Mouse (Mus musculus): ENCODE measurements around the gene Zfp697. TPM values are rescaled to one million over a fixed set of nuclear protein-coding genes. Genes with fewer than 3 reads are reported as not detected.
"Not testable (repeated sequence)": the region's sequence is repeated elsewhere in the genome, so short reads cannot be mapped to it uniquely, and the experiment has no call there.

The Zfp697 gene
- polyA plus RNA-seq, 1 experiment from 2014 or later: 9.2 TPM

DNA sequence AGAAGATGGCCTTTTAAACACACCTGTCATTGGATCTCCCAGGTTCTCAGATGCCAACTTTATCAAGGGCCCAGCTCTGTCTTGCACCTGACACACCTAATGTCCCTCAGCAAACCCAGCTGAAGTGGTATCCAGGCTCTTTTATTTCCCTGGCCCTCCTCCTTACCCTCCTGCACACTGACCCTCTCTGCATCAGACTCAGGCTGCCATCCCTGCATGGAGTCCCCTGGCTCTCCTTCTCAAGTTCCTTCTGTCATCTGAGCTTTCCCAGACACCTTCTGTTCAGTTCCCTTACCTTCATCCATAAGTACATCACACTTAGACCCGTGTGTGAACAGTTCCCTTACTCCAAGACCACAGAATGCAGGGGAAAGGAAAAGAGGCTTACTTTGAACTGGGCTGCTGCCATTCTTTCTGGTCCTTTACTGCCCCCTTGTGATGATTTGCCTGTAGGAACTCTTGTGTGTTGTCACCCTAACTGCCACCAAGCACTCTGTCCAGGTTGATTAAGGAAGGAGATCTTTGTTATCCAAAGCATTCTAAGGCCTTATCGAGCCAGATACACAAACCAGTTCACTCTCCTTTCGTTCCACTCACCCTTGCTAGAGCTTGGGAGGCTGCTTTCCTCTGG lies 61.0 kb downstream of the Zfp697 start:
- H3K36me3 ChIP-seq (ENCODE audit: insufficient read depth, low read length); H3K27ac ChIP-seq (ENCODE audit: low read length); H3K9me3 ChIP-seq (ENCODE audit: low read length); H3K9ac ChIP-seq (replicated peaks; ENCODE audit: low read depth); H3K4me2 ChIP-seq (replicated peaks; ENCODE audit: low read depth, low read length); H3K4me1 ChIP-seq (ENCODE audit: insufficient read depth, low read depth, low read length); H3K4me3 ChIP-seq (ENCODE audit: low read depth, low read length); H3K27me3 ChIP-seq (replicated peaks; ENCODE audit: insufficient read depth, low read length): not testable (repeated sequence)
- peak; percentile 9 for DNase-seq (ENCODE audit: low spot score)
- peak; percentile 63 for TF ChIP-seq CTCF (IDR thresholded peaks at IDR 0.05)
- ATAC-seq: peak; percentile 32; the same call in 1 of the 2 replicates
- whole genome bisulfite sequencing: 6% methylated on average over 3 of the region's 3 CpGs

DNA sequence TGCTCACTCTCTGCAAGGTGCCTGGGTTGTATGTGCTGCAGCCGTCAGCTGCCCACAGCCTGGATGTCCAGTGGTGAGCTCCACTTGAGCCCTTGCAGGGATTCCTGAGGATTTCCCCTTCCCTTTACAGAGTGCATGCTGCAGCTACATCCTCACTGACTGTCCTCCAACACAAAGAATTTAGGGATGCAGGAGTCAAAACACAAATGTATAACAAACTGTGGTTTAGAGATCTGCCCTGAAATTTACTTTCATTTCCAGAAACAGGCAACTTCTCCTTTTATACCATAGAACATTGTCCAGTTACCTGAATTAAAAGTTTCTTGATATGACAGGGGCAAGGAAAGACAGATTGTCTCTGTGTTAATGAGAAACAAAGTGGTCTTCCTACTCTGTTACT lies 61.7 kb downstream of the Zfp697 start:
- ATAC-seq; H3K9me3 ChIP-seq (ENCODE audit: low read length); H3K36me3 ChIP-seq (ENCODE audit: insufficient read depth, low read length); DNase-seq (ENCODE audit: low spot score); H3K4me2 ChIP-seq (replicated peaks; ENCODE audit: low read depth, low read length); H3K27ac ChIP-seq (ENCODE audit: low read length); H3K9ac ChIP-seq (replicated peaks; ENCODE audit: low read depth); H3K27me3 ChIP-seq (replicated peaks; ENCODE audit: insufficient read depth, low read length); H3K4me1 ChIP-seq (ENCODE audit: insufficient read depth, low read depth, low read length); H3K4me3 ChIP-seq (ENCODE audit: low read depth, low read length): not testable (repeated sequence)
- WGBS: 75% methylated on average over 1 of the region's 1 CpGs

DNA sequence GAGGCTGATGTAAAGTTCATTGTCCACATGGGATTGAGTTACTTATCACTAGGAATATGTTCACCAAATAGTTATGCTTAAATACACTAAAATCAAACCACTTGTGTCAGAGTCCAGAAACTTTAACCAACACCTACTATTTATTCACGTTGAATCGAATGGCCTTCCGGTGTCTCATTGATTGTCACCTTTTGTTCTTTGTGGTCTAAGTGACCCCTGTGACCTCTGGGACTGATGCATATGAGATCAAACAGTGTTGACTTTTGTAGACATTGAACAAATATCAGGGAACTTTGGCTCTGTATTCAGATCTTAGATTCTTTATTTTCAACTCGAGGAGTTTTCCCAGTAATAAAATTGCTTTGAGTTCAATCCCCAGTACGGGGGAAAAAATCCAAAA lies 71.5 kb downstream of the Zfp697 start:
- H3K4me2 ChIP-seq (replicated peaks; ENCODE audit: low read depth, low read length); H3K4me1 ChIP-seq (ENCODE audit: insufficient read depth, low read depth, low read length); DNase-seq (ENCODE audit: low spot score); H3K9ac ChIP-seq (replicated peaks; ENCODE audit: low read depth); H3K4me3 ChIP-seq (ENCODE audit: low read depth, low read length); H3K9me3 ChIP-seq (ENCODE audit: low read length); H3K36me3 ChIP-seq (ENCODE audit: insufficient read depth, low read length); H3K27me3 ChIP-seq (replicated peaks; ENCODE audit: insufficient read depth, low read length); H3K27ac ChIP-seq (ENCODE audit: low read length); ATAC-seq: not testable (repeated sequence)
- WGBS: 45% methylated on average over 5 of the region's 5 CpGs

DNA sequence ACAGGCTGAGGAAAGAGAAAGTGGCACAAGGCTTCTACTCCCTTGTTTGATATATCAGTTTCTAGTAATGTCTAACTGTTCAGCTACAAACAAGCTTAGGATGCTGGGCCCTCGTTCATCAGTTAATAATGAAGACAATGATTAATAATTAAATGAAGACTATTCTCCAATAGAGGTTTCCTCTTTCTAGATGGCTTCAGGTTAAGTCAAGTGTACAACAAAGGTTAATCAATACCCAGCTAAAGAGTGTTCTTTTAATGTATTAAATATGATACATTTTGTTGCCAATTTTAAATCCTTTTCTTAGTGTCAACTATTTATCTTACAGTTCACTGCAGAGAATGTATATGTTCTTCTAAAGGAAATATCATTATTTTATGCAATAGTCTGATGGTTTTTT lies 74.8 kb downstream of the Zfp697 start, which contains the start of gene Gm4450:
TSS of gene Gm4450 (minus strand) at position 101 of the 400 bp plus-strand sequence.
- H3K4me2 ChIP-seq (replicated peaks; ENCODE audit: low read depth, low read length); H3K4me1 ChIP-seq (ENCODE audit: insufficient read depth, low read depth, low read length); ATAC-seq; H3K27me3 ChIP-seq (replicated peaks; ENCODE audit: insufficient read depth, low read length); H3K9ac ChIP-seq (replicated peaks; ENCODE audit: low read depth); DNase-seq (ENCODE audit: low spot score); H3K27ac ChIP-seq (ENCODE audit: low read length); H3K9me3 ChIP-seq (ENCODE audit: low read length); H3K36me3 ChIP-seq (ENCODE audit: insufficient read depth, low read length); H3K4me3 ChIP-seq (ENCODE audit: low read depth, low read length): not testable (repeated sequence)
- WGBS: no CpG with 5 or more reads among the region's 1 CpGs

DNA sequence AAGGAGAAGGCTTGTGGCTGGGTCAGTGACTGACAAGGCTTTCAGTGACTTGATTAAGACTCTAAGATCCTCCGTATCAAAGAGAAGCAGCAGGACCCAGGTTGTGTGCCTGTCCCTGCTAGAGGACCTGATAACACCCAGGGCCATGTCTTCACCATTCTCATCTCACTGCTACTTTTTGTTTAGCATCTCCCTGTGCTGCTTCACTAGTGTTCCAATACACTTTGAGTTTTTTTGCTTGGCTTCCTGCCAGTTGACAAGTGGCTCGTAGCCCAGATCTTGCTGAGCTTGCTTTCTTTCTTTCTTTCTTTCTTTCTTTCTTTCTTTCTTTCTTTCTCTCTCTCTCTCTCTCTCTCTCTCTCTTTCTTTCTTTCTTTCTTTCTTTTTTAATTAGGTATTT lies 87.1 kb downstream of the Zfp697 start:
- H3K4me1 ChIP-seq (ENCODE audit: insufficient read depth, low read depth, low read length); H3K27me3 ChIP-seq (replicated peaks; ENCODE audit: insufficient read depth, low read length); H3K9me3 ChIP-seq (ENCODE audit: low read length); H3K4me3 ChIP-seq (ENCODE audit: low read depth, low read length); DNase-seq (ENCODE audit: low spot score); H3K36me3 ChIP-seq (ENCODE audit: insufficient read depth, low read length); H3K4me2 ChIP-seq (replicated peaks; ENCODE audit: low read depth, low read length); H3K27ac ChIP-seq (ENCODE audit: low read length); H3K9ac ChIP-seq (replicated peaks; ENCODE audit: low read depth); ATAC-seq: not testable (repeated sequence)
- 0% methylated on average over 1 of the region's 2 CpGs for WGBS

DNA sequence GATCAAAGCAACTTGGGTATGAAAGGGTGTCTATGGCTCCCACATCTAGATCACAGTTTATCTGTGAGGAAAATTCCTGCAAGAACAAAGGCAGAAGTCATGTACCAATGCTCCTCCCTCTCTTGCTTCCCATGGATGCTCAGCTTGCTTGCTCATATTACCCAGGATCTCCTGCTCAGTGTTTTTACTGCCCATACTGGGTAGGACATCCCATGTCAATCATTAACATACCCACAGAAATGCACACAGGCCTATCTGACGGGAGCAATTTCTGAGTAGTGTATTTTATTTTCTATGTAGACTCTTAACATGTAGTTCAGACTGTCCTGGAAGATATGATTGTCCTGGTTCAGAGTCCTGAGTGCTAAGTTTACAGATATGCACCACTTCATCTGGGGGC lies 88.8 kb downstream of the Zfp697 start:
- no CpG with 5 or more reads among the region's 1 CpGs for WGBS
- not testable (repeated sequence) for ATAC-seq; H3K27ac ChIP-seq (ENCODE audit: low read length); H3K36me3 ChIP-seq (ENCODE audit: insufficient read depth, low read length); H3K9ac ChIP-seq (replicated peaks; ENCODE audit: low read depth); H3K27me3 ChIP-seq (replicated peaks; ENCODE audit: insufficient read depth, low read length); H3K4me3 ChIP-seq (ENCODE audit: low read depth, low read length); DNase-seq (ENCODE audit: low spot score); H3K9me3 ChIP-seq (ENCODE audit: low read length); H3K4me1 ChIP-seq (ENCODE audit: insufficient read depth, low read depth, low read length); H3K4me2 ChIP-seq (replicated peaks; ENCODE audit: low read depth, low read length)

DNA sequence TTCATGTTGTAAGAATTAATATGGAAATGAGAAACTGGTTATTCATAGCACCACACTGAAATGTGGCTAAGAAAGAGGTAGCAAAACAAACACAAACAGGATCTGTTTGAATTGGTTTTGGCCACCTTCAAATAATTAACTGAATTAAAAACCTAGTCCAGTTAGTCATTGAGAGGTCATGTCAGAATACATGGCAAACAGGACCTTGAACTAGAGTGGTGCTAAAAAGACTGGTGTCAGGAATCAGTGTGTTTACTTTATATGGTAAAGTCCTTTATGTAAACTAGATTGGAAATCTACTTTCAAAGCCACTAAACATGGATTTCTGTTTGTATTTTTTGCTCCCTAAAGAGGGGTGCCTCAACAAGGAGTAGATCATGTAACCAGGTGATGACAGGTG lies 89.2 kb downstream of the Zfp697 start:
- H3K27me3 ChIP-seq (replicated peaks; ENCODE audit: insufficient read depth, low read length); H3K36me3 ChIP-seq (ENCODE audit: insufficient read depth, low read length); H3K4me2 ChIP-seq (replicated peaks; ENCODE audit: low read depth, low read length); ATAC-seq; H3K4me3 ChIP-seq (ENCODE audit: low read depth, low read length); H3K9me3 ChIP-seq (ENCODE audit: low read length); H3K4me1 ChIP-seq (ENCODE audit: insufficient read depth, low read depth, low read length); DNase-seq (ENCODE audit: low spot score); H3K27ac ChIP-seq (ENCODE audit: low read length); H3K9ac ChIP-seq (replicated peaks; ENCODE audit: low read depth): not testable (repeated sequence)

DNA sequence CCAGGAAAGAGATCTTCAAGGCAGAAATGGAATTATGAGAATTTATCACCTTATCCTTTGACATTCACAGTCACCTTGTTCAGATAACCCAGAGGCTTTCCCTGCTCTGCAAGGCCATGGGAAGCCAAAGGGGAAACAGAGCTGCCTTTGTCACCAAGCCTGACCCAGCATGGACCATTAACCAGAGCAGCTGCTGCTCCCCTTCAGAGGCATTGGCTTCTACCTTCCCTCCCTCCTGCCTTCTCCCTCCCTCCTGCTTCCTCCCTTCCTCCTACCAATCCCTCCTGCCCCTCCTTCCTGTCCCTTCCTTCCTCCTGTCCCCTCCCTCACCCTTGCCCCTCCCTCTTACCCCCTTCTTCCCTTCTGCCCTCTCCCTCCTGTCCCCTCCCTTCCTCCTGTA lies 111.9 kb downstream of the Zfp697 start:
- H3K9ac ChIP-seq (replicated peaks; ENCODE audit: low read depth); ATAC-seq; H3K36me3 ChIP-seq (ENCODE audit: insufficient read depth, low read length); H3K27ac ChIP-seq (ENCODE audit: low read length); H3K4me1 ChIP-seq (ENCODE audit: insufficient read depth, low read depth, low read length); H3K4me3 ChIP-seq (ENCODE audit: low read depth, low read length); DNase-seq (ENCODE audit: low spot score); H3K9me3 ChIP-seq (ENCODE audit: low read length); H3K27me3 ChIP-seq (replicated peaks; ENCODE audit: insufficient read depth, low read length); H3K4me2 ChIP-seq (replicated peaks; ENCODE audit: low read depth, low read length): not testable (repeated sequence)

DNA sequence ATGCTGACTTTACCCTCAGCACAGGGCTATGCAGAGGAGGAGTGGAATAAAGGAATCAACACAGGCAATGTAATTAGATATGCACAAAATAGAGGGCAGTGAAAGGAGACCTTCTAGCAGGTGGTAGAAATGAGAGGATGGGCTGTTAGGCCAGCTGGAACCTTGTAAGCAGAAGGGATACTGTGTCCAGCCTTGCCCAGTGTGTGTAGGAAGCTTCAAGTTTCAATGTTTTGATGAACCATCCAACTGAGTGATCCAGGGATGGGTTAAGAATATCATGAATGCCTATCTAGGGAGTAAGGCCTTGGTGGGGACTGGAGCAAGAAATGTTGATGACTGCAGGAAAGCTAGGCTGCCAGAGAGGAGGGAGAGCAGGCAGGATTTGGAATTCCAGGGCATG lies 112.8 kb downstream of the Zfp697 start:
- not testable (repeated sequence) for DNase-seq (ENCODE audit: low spot score); H3K36me3 ChIP-seq (ENCODE audit: insufficient read depth, low read length); H3K9me3 ChIP-seq (ENCODE audit: low read length); H3K27me3 ChIP-seq (replicated peaks; ENCODE audit: insufficient read depth, low read length); H3K9ac ChIP-seq (replicated peaks; ENCODE audit: low read depth); H3K4me2 ChIP-seq (replicated peaks; ENCODE audit: low read depth, low read length); H3K4me1 ChIP-seq (ENCODE audit: insufficient read depth, low read depth, low read length); ATAC-seq; H3K4me3 ChIP-seq (ENCODE audit: low read depth, low read length); H3K27ac ChIP-seq (ENCODE audit: low read length)

DNA sequence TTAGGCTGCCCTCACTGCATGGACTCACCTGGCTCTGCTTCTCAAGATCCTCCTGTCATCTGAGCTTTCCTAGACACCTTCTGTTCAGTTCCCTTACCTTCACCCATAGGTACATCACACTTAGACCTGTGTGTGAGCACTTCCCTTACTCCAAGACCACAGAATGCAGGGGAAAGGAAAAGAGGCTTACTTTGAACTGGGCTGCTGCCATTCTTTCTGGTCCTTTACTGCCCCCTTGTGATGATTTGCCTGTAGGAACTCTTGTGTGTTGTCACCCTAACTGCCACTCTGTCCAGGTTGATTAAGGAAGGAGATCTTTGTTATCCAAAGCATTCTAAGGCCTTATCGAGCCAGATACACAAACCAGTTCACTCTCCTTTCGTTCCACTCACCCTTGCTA lies 114.5 kb downstream of the Zfp697 start:
- not testable (repeated sequence) for H3K4me1 ChIP-seq (ENCODE audit: insufficient read depth, low read depth, low read length); H3K4me2 ChIP-seq (replicated peaks; ENCODE audit: low read depth, low read length); H3K27ac ChIP-seq (ENCODE audit: low read length); H3K36me3 ChIP-seq (ENCODE audit: insufficient read depth, low read length); H3K4me3 ChIP-seq (ENCODE audit: low read depth, low read length); DNase-seq (ENCODE audit: low spot score); H3K27me3 ChIP-seq (replicated peaks; ENCODE audit: insufficient read depth, low read length); ATAC-seq; H3K9me3 ChIP-seq (ENCODE audit: low read length); H3K9ac ChIP-seq (replicated peaks; ENCODE audit: low read depth)
- WGBS: no CpG with 5 or more reads among the region's 2 CpGs
